Mouse (Mus musculus) embryonic facial prominence, embryonic 12.5 days (tissue): ENCODE results near the gene Fst. TPM values are rescaled to one million over a fixed set of nuclear protein-coding genes. Genes with fewer than 3 reads are reported as not detected.

Experiments
- ATAC-seq: fragments of 200-750 bp; cut with Nextera tagmentation; 2 replicates; pipeline ENCODE4 v1.8.0; 2017; ENCODE audit not compliant: insufficient number of reproducible peaks, insufficient read depth, low FRiP score, low TSS enrichment
- H3K27ac ChIP-seq: fragments of 300-500 bp; sonication (generic); 2 replicates; pipeline ENCODE4 v1.5.1; 2016; ENCODE audit warnings: mild to moderate bottlenecking
- H3K27me3 ChIP-seq: fragments of 300-500 bp; sonication (generic); 2 replicates; pipeline ENCODE4 v1.6.1; 2016; ENCODE audit warnings: mild to moderate bottlenecking, moderate library complexity
- H3K36me3 ChIP-seq: fragments of 300-500 bp; sonication (generic); 2 replicates; pipeline ENCODE4 v1.6.1; 2016; ENCODE audit warnings: mild to moderate bottlenecking
- H3K4me1 ChIP-seq: fragments of 300-500 bp; sonication (generic); 2 replicates; pipeline ENCODE4 v1.6.1; 2016
- H3K4me2 ChIP-seq: fragments of 300-500 bp; sonication (generic); replicated peaks from 2 replicates; pipeline ENCODE4 v1.6.1; 2016; ENCODE audit warnings: mild to moderate bottlenecking, moderate library complexity
- H3K4me3 ChIP-seq: fragments of 300-500 bp; sonication (generic); 2 replicates; pipeline ENCODE4 v1.5.1; 2016; ENCODE audit warnings: mild to moderate bottlenecking
- H3K9ac ChIP-seq: fragments of 300-500 bp; sonication (generic); 2 replicates; pipeline ENCODE4 v1.6.1; 2016; ENCODE audit warnings: mild to moderate bottlenecking, moderate library complexity
- H3K9me3 ChIP-seq: fragments of 300-500 bp; sonication (generic); 2 replicates; pipeline ENCODE4 v1.6.1; 2016; ENCODE audit warnings: mild to moderate bottlenecking, moderate library complexity
- WGBS: fragments of 180-500 bp; shearing (Covaris S2); methylation state at CpG from one replicate; pipeline ENCODE4 v1.1.7; 2016; 5-methylcytosine and 5-hydroxymethylcytosine counted together
- polyA plus RNA-seq: library from polyadenylated mRNA; unstranded; fragments of >200 nt; fragmentation: Nextera tagmentation; extraction: Ambion mirVana; gene quantifications from 2 replicates; pipeline ENCODE4 v1.2.1, GENCODE M21; 2016

The Fst gene
- polyA plus RNA-seq, 1 experiment from 2014 or later = 46.1 TPM

- Histone ChIP-seq H3K36me3 (no peaks in the 10 kb centered on the region), H3K27ac (peak overlapping the region; percentile 73)
- ATAC-seq = peak; percentile 65
Observed at GRCm38 (mm10) chr13:114458291-114458885, 363 bp downstream of the Fst start.

GRCm38 (mm10) chr13:114457567-114458120 is 1.1 kb downstream of the Fst start:
- Histone ChIP-seq H3K27me3 (peaks cover 22% of the 10 kb centered on the region), H3K9ac (peak overlapping the region; percentile 53), H3K4me3 (peak overlapping the region; percentile 56), H3K4me1 (peaks cover 5% of the 10 kb centered on the region), H3K4me2 (peak overlapping the region; percentile 92), H3K27ac (no peak overlapping the region), H3K36me3 (no peaks in the 10 kb centered on the region), H3K9me3 (no peaks in the 10 kb centered on the region)
- 1% methylated on average over 15 of the region's 15 CpGs for WGBS
- no peak for ATAC-seq

More at GRCm38 (mm10) chr13:114458291-114458885, 363 bp downstream of the Fst start:
- under 1% methylated on average over 55 of the region's 56 CpGs for WGBS
- peaks cover 5% of the 10 kb centered on the region for H3K4me1 ChIP-seq
- peaks cover 22% of the 10 kb centered on the region for H3K27me3 ChIP-seq
- H3K4me3 ChIP-seq = peak overlapping the region; percentile 56
- H3K9me3 ChIP-seq = no peaks in the 10 kb centered on the region
- peak overlapping the region; percentile 92 for H3K4me2 ChIP-seq
- peak overlapping the region; percentile 53 for H3K9ac ChIP-seq

- Histone ChIP-seq H3K4me2 (peak overlapping the region; percentile 92), H3K9me3 (no peaks in the 10 kb centered on the region), H3K9ac (peak overlapping the region; percentile 45), H3K4me1 (peaks cover 5% of the 10 kb centered on the region), H3K36me3 (no peaks in the 10 kb centered on the region), H3K27ac (no peak overlapping the region), H3K4me3 (peak overlapping the region; percentile 56), H3K27me3 (peaks cover 22% of the 10 kb centered on the region)
- no peak for ATAC-seq
- WGBS = under 1% methylated on average over 44 of the region's 44 CpGs
Observed at GRCm38 (mm10) chr13:114456766-114457566, 1.8 kb downstream of the Fst start.

- Histone ChIP-seq H3K36me3 (no peaks in the 10 kb centered on the region), H3K9ac (peak overlapping the region; percentile 11; the same call in 1 of the 2 replicates), H3K27me3 (peaks cover 22% of the 10 kb centered on the region), H3K9me3 (0 out of 2 replicates have a peak, but pooled peaks cover 3% of the 10 kb centered on the region), H3K4me1 (peaks cover 5% of the 10 kb centered on the region), H3K27ac (no peak overlapping the region), H3K4me3 (peak overlapping the region; percentile 56), H3K4me2 (peak overlapping the region; percentile 92)
- peak; percentile 23; the same call in 1 of the 2 replicates for ATAC-seq
- WGBS = under 1% methylated on average over 14 of the region's 14 CpGs
Observed at GRCm38 (mm10) chr13:114456224-114456623, 2.5 kb downstream of the Fst start.

GRCm38 (mm10) chr13:114455788-114456187 is 3.0 kb downstream of the Fst start:
- Histone ChIP-seq H3K4me2 (peak overlapping the region; percentile 92), H3K4me3 (peak overlapping the region; percentile 56), H3K27me3 (peaks cover 22% of the 10 kb centered on the region), H3K36me3 (no peaks in the 10 kb centered on the region), H3K27ac (no peak overlapping the region), H3K9me3 (0 out of 2 replicates have a peak, but pooled peaks cover 3% of the 10 kb centered on the region), H3K9ac (0 out of 2 replicates have a peak overlapping the region, but pooled peaks have one; percentile 7), H3K4me1 (peaks cover 5% of the 10 kb centered on the region)
- 22% methylated on average over 13 of the region's 13 CpGs for WGBS
- no peak for ATAC-seq

- Histone ChIP-seq H3K9me3 (0 out of 2 replicates have a peak, but pooled peaks cover 3% of the 10 kb centered on the region), H3K9ac (no peak overlapping the region), H3K4me1 (no peaks in the 10 kb centered on the region), H3K4me2 (no peak overlapping the region), H3K36me3 (no peaks in the 10 kb centered on the region), H3K4me3 (no peak overlapping the region), H3K27me3 (no peaks in the 10 kb centered on the region), H3K27ac (no peak overlapping the region)
- WGBS = 72% methylated on average over 2 of the region's 2 CpGs
- no peak for ATAC-seq
Observed at GRCm38 (mm10) chr13:114447213-114447612, 11.5 kb downstream of the Fst start.

- no peak overlapping the region for H3K4me2 ChIP-seq
Observed at GRCm38 (mm10) chr13:114432491-114432890, 26.3 kb downstream of the Fst start.

GRCm38 (mm10) chr13:114425230-114425629 is 33.5 kb downstream of the Fst start:
- Histone ChIP-seq H3K9me3 (no peaks in the 10 kb centered on the region), H3K4me1 (no peaks in the 10 kb centered on the region), H3K4me2 (no peak overlapping the region), H3K27ac (no peak overlapping the region), H3K9ac (no peak overlapping the region), H3K4me3 (no peak overlapping the region), H3K36me3 (no peaks in the 10 kb centered on the region), H3K27me3 (no peaks in the 10 kb centered on the region)
- no peak for ATAC-seq
- 96% methylated on average over 5 of the region's 5 CpGs for WGBS

More at GRCm38 (mm10) chr13:114432491-114432890, 26.3 kb downstream of the Fst start:
- no peaks in the 10 kb centered on the region for H3K4me1 ChIP-seq
- no peaks in the 10 kb centered on the region for H3K36me3 ChIP-seq
- no peak overlapping the region for H3K9ac ChIP-seq
- H3K27ac ChIP-seq = no peak overlapping the region
- H3K4me3 ChIP-seq = no peak overlapping the region
- H3K27me3 ChIP-seq = no peaks in the 10 kb centered on the region
- H3K9me3 ChIP-seq = no peaks in the 10 kb centered on the region
- ATAC-seq = no peak
- 83% methylated on average over 5 of the region's 5 CpGs for WGBS

- Histone ChIP-seq H3K4me1 (no peaks in the 10 kb centered on the region), H3K27me3 (no peaks in the 10 kb centered on the region), H3K4me3 (no peak overlapping the region), H3K27ac (no peak overlapping the region), H3K36me3 (no peaks in the 10 kb centered on the region), H3K9me3 (no peaks in the 10 kb centered on the region), H3K4me2 (no peak overlapping the region), H3K9ac (no peak overlapping the region)
- no peak for ATAC-seq
- WGBS = 68% methylated on average over 8 of the region's 8 CpGs
Observed at GRCm38 (mm10) chr13:114420235-114420634, 38.5 kb downstream of the Fst start.

GRCm38 (mm10) chr13:114419364-114419763 is 39.4 kb downstream of the Fst start:
- no peak overlapping the region for H3K4me2 ChIP-seq
- no peaks in the 10 kb centered on the region for H3K4me1 ChIP-seq
- WGBS = 59% methylated on average over 3 of the region's 3 CpGs
- no peaks in the 10 kb centered on the region for H3K9me3 ChIP-seq
- no peak overlapping the region for H3K27ac ChIP-seq
- H3K27me3 ChIP-seq = no peaks in the 10 kb centered on the region
- no peaks in the 10 kb centered on the region for H3K36me3 ChIP-seq
- H3K4me3 ChIP-seq = no peak overlapping the region
- no peak overlapping the region for H3K9ac ChIP-seq
- ATAC-seq = no peak

- Histone ChIP-seq H3K4me2 (no peak overlapping the region), H3K9ac (no peak overlapping the region), H3K9me3 (no peaks in the 10 kb centered on the region), H3K36me3 (no peaks in the 10 kb centered on the region), H3K27ac (no peak overlapping the region), H3K27me3 (no peaks in the 10 kb centered on the region), H3K4me1 (no peaks in the 10 kb centered on the region), H3K4me3 (no peak overlapping the region)
- ATAC-seq = no peak
Observed at GRCm38 (mm10) chr13:114412326-114412725, 46.4 kb downstream of the Fst start.
